Mouse (Mus musculus): Measurements from ENCODE around the gene Prdx5. TPM values are rescaled to one million over a fixed set of nuclear protein-coding genes. Genes with fewer than 3 reads are reported as not detected.

The Prdx5 gene
- polyA plus RNA-seq, 1 experiment = 366 TPM

DNA sequence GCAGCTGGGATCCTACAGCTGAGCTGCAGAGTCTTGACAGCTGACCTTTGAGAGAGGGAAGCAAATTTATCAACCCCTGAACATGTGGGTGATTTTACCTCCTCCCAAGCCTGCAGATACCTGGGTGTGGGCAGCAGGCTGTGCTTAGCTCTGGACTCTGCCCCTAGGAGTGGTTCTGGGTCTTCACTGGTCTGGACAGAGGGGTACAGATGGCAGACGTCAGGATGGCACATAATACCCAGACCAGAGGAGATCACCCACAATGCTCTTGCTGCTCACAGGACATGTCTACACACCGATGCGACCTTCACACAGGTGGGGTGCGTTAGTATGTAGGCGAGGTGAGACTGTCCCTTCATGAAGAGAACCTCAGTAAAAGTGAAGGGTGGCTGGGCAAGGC lies 39.6 kb upstream of the Prdx5 start:
- Histone ChIP-seq H3K4me3 (ENCODE audit: insufficient read depth, low read length) (no peak overlapping the region), H3K27ac (ENCODE audit: insufficient read depth, low read length) (no peak overlapping the region), H3K4me1 (ENCODE audit: control insufficient read depth, insufficient read depth, low read length) (peaks cover 2% of the 10 kb centered on the region; the same call in 1 of the 2 replicates)
- TF ChIP-seq POLR2A (IDR thresholded peaks at IDR 0.05; ENCODE audit: extremely low read depth, insufficient read depth, low read length) (0 out of 2 replicates have a peak, but pooled peaks have one; percentile 3), CTCF (IDR thresholded peaks at IDR 0.05; ENCODE audit: extremely low read depth, insufficient read depth, low read length) (no peak)

DNA sequence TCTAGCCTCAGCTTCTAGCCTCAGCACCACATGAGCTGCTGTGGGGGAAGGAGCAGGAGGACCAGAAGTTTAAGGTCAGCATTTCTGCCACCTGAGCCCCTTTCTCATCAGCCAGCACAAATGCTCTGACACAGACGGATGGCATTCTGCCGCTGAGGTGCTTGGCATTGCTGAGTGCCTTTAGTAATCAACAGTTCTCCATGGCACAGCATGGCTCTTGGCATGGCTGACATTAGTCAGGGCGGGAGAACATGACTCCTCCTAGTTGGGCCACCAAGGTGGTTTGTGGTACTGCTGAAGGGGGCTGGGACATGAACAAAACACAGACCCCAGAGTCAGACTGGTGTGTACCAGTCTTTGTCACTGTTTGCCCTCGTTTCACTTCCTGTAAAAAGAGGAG lies 38.3 kb upstream of the Prdx5 start:
- no peak overlapping the region for H3K27ac ChIP-seq (ENCODE audit: insufficient read depth, low read length)
- TF ChIP-seq POLR2A (IDR thresholded peaks at IDR 0.05; ENCODE audit: extremely low read depth, insufficient read depth, low read length) = no peak
- no peak overlapping the region for H3K4me3 ChIP-seq (ENCODE audit: insufficient read depth, low read length)
- H3K4me1 ChIP-seq (ENCODE audit: control insufficient read depth, insufficient read depth, low read length) = peaks cover 2% of the 10 kb centered on the region; the same call in 1 of the 2 replicates

GRCm38 (mm10) chr19:6947742-6948141 lies 37.8 kb upstream of the Prdx5 start:
- TF ChIP-seq CTCF (IDR thresholded peaks at IDR 0.05; ENCODE audit: extremely low read depth, insufficient read depth, low read length) (no peak), POLR2A (IDR thresholded peaks at IDR 0.05; ENCODE audit: extremely low read depth, insufficient read depth, low read length) (no peak)
- Histone ChIP-seq H3K4me1 (ENCODE audit: control insufficient read depth, insufficient read depth, low read length) (peaks cover 2% of the 10 kb centered on the region; the same call in 1 of the 2 replicates), H3K4me3 (ENCODE audit: insufficient read depth, low read length) (no peak overlapping the region), H3K27ac (ENCODE audit: insufficient read depth, low read length) (no peak overlapping the region)

- H3K27ac ChIP-seq (ENCODE audit: insufficient read depth, low read length) = no peak overlapping the region
- TF ChIP-seq CTCF (IDR thresholded peaks at IDR 0.05; ENCODE audit: extremely low read depth, insufficient read depth, low read length) = no peak
- TF ChIP-seq POLR2A (IDR thresholded peaks at IDR 0.05; ENCODE audit: extremely low read depth, insufficient read depth, low read length) = no peak
- H3K4me3 ChIP-seq (ENCODE audit: insufficient read depth, low read length) = no peak overlapping the region
- H3K4me1 ChIP-seq (ENCODE audit: control insufficient read depth, insufficient read depth, low read length) = no peaks in the 10 kb centered on the region
Observed at GRCm38 (mm10) chr19:6943709-6944108, 33.8 kb upstream of the Prdx5 start.

DNA sequence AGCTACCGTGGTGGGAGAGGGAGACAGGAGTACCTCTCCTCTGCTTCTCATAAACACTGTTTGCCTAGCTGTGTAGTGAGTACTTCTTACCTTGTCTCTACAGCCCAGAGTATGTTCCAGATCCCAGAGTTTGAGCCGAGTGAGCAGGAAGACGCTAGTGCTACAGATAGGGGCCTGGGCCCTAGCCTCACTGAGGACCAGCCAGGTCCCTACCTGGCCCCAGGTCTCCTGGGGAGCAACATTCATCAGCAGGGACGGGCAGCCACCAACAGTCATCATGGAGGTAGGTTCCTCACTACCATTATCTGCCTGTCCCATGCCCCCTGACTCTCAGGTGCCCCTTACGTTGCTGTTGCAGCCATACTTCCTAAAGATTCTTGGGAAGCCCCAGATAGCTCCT lies 32.9 kb upstream of the Prdx5 start:
- Histone ChIP-seq H3K4me1 (ENCODE audit: control insufficient read depth, insufficient read depth, low read length) (no peaks in the 10 kb centered on the region), H3K4me3 (ENCODE audit: insufficient read depth, low read length) (peak overlapping the region; percentile 96), H3K27ac (ENCODE audit: insufficient read depth, low read length) (peak overlapping the region; percentile 33)
- no peak for TF ChIP-seq CTCF (IDR thresholded peaks at IDR 0.05; ENCODE audit: extremely low read depth, insufficient read depth, low read length)
- TF ChIP-seq POLR2A (IDR thresholded peaks at IDR 0.05; ENCODE audit: extremely low read depth, insufficient read depth, low read length) = no peak

- no peak for TF ChIP-seq CTCF (IDR thresholded peaks at IDR 0.05; ENCODE audit: extremely low read depth, insufficient read depth, low read length)
- peak; percentile 62; the same call in 1 of the 2 replicates for TF ChIP-seq POLR2A (IDR thresholded peaks at IDR 0.05; ENCODE audit: extremely low read depth, insufficient read depth, low read length)
- Histone ChIP-seq H3K27ac (ENCODE audit: insufficient read depth, low read length) (peak within 1 kb of the TSS; percentile 90), H3K4me3 (ENCODE audit: insufficient read depth, low read length) (peak within 1 kb of the TSS; percentile 96), H3K4me1 (ENCODE audit: control insufficient read depth, insufficient read depth, low read length) (no peaks in the 10 kb centered on the region)
Observed at GRCm38 (mm10) chr19:6942249-6942691, 32.4 kb upstream of the Prdx5 start, which contains the start of gene Gpr137. Gpr137 (minus strand) TSS chr19:6942480.

DNA sequence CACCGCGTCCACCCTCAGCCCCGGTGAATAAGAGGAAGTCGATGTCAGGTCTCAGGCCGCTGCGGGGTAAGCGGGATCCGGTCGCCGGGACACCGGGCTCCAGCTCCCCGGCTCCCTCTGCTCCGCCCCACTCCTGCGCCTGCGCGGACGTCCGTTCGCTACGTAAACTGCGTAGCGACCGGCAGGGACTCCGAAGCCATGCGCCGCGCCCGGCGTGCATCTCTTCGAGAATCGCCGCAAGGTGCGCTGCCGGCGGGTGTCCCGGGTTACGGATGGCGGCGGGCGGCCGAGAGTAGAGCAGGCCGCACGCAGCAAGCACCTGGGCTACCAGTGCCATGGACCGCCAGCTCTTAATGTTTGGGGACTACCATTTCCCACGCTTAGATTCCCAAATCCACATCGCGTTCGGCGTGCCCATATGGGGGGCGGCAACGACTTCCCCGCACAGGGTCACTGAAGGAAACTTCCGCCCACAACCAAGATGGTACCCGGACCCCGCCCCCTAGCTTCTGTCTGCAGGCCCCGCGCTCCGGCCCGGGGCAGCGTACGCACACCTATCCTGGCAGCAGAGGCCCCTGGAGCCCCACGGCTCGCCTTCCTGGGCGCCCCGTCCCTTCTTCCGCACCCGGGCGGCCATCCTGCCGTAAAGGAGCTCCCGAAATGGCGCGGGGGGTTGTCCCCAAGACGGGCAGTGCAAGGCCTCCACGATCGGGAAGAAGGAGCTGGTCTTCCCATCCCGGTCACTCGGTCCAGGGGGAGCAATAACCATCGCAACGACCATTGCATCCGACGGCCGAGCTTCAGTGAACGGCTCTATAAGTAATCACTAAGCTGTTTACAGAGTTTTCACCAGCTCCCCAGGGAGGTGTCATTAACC lies 31.7 kb upstream of the Prdx5 start, which contains the start of gene Bad:
Gene Bad (plus strand): TSS at position 490 of the 877 bp plus-strand sequence.
- no peaks in the 10 kb centered on the region for H3K4me1 ChIP-seq (ENCODE audit: control insufficient read depth, insufficient read depth, low read length)
- H3K4me3 ChIP-seq (ENCODE audit: insufficient read depth, low read length) = peak within 1 kb of the TSS; percentile 96
- peak within 1 kb of the TSS; percentile 90 for H3K27ac ChIP-seq (ENCODE audit: insufficient read depth, low read length)
- no peak for TF ChIP-seq CTCF (IDR thresholded peaks at IDR 0.05; ENCODE audit: extremely low read depth, insufficient read depth, low read length)
- peak; percentile 43; the same call in 1 of the 2 replicates for TF ChIP-seq POLR2A (IDR thresholded peaks at IDR 0.05; ENCODE audit: extremely low read depth, insufficient read depth, low read length)

- 0 out of 2 replicates have a peak, but pooled peaks have one; percentile 5 for TF ChIP-seq POLR2A (IDR thresholded peaks at IDR 0.05; ENCODE audit: extremely low read depth, insufficient read depth, low read length)
- TF ChIP-seq CTCF (IDR thresholded peaks at IDR 0.05; ENCODE audit: extremely low read depth, insufficient read depth, low read length) = no peak
- H3K4me1 ChIP-seq (ENCODE audit: control insufficient read depth, insufficient read depth, low read length) = no peaks in the 10 kb centered on the region
- H3K27ac ChIP-seq (ENCODE audit: insufficient read depth, low read length) = peak overlapping the region; percentile 47
Observed at GRCm38 (mm10) chr19:6940396-6941351, 30.8 kb upstream of the Prdx5 start.

More at GRCm38 (mm10) chr19:6940396-6941351, 30.8 kb upstream of the Prdx5 start:
- peak overlapping the region; percentile 96 for H3K4me3 ChIP-seq (ENCODE audit: insufficient read depth, low read length)
